Mouse (Mus musculus): Measurements from ENCODE around the gene Alkbh5.
A peak's percentile ranks its signal among the peaks of the same experiment; 100 is the strongest.
"Not testable (repeated sequence)": the region's sequence is repeated elsewhere in the genome, so short reads cannot be mapped to it uniquely, and the experiment has no call there.

Alkbh5 gene

GRCm38 (mm10) chr11:60545433-60545832 lies 9.3 kb downstream of the Alkbh5 start:
- DNase-seq, result no peak

- DNase-seq, result no peak
Measured at GRCm38 (mm10) chr11:60548112-60548511, 11.9 kb downstream of the Alkbh5 start.

GRCm38 (mm10) chr11:60553091-60553490 lies 16.9 kb downstream of the Alkbh5 start:
- no peak for DNase-seq

GRCm38 (mm10) chr11:60557675-60558074 lies 21.5 kb downstream of the Alkbh5 start:
- DNase-seq, result no peak

GRCm38 (mm10) chr11:60559342-60559741 lies 23.2 kb downstream of the Alkbh5 start:
- DNase-seq, result peak; percentile 56

GRCm38 (mm10) chr11:60574006-60574405 lies 37.8 kb downstream of the Alkbh5 start:
- DNase-seq, result not testable (repeated sequence)

Data from layer of hippocampus, adult 9-11 months (tissue).